Mouse (Mus musculus): ENCODE measurements at regions not wholly inside any gene's neighbourhood (a gene's known extent, or its start where the extent isn't known, plus 50 kb on each side); places are given as distances from the start of the nearest gene placed in this dataset.
"Not testable (repeated sequence)": the region's sequence is repeated elsewhere in the genome, so short reads cannot be mapped to it uniquely, and the experiment has no call there.

- no peak for DNase-seq
These were observed 1878.9 kb upstream of the Flrt2 start for GRCm38 (mm10) chr12:93812963-93813733.

GRCm38 (mm10) chr12:93850944-93851520, 1841.0 kb upstream of the Flrt2 start:
- DNase-seq: no peak

GRCm38 (mm10) chr12:93851660-93852059, 1840.4 kb upstream of the Flrt2 start:
- DNase-seq: no peak

- no peak for DNase-seq
These were observed 1806.1 kb upstream of the Flrt2 start for GRCm38 (mm10) chr12:93885946-93886345.

GRCm38 (mm10) chr12:93890109-93890508, 1801.9 kb upstream of the Flrt2 start:
- DNase-seq: no peak

- DNase-seq: not testable (repeated sequence)
These were observed 1763.3 kb upstream of the Flrt2 start for GRCm38 (mm10) chr12:93928541-93929238.

GRCm38 (mm10) chr12:93929239-93929563, 1762.8 kb upstream of the Flrt2 start:
- DNase-seq: not testable (repeated sequence)

GRCm38 (mm10) chr12:93930242-93930641, 1761.8 kb upstream of the Flrt2 start:
- DNase-seq: not testable (repeated sequence)

- no peak for DNase-seq
These were observed 1731.2 kb upstream of the Flrt2 start for GRCm38 (mm10) chr12:93960869-93961268.

- no peak for DNase-seq
These were observed 1710.7 kb upstream of the Flrt2 start for GRCm38 (mm10) chr12:93981307-93981706.

- DNase-seq: no peak
These were observed 1700.5 kb upstream of the Flrt2 start for GRCm38 (mm10) chr12:93991531-93991930.

GRCm38 (mm10) chr12:93993875-93994274, 1698.2 kb upstream of the Flrt2 start:
- DNase-seq: no peak

GRCm38 (mm10) chr12:94015946-94016345, 1676.1 kb upstream of the Flrt2 start:
- DNase-seq: no peak

- no peak for DNase-seq
These were observed 1660.7 kb upstream of the Flrt2 start for GRCm38 (mm10) chr12:94031364-94031763.

- DNase-seq: no peak
These were observed 1644.1 kb upstream of the Flrt2 start for GRCm38 (mm10) chr12:94047972-94048371.

GRCm38 (mm10) chr12:94057767-94058166, 1634.3 kb upstream of the Flrt2 start:
- DNase-seq: no peak

- DNase-seq: no peak
These were observed 1632.4 kb upstream of the Flrt2 start for GRCm38 (mm10) chr12:94059641-94060040.

GRCm38 (mm10) chr12:94060336-94060735, 1631.7 kb upstream of the Flrt2 start:
- DNase-seq: no peak

- peak; percentile 30 for DNase-seq
These were observed 1625.4 kb upstream of the Flrt2 start for GRCm38 (mm10) chr12:94066444-94067152.

- no peak for DNase-seq
These were observed 1621.0 kb upstream of the Flrt2 start for GRCm38 (mm10) chr12:94070940-94071505.

GRCm38 (mm10) chr12:94105582-94106162, 1586.4 kb upstream of the Flrt2 start:
- no peak for DNase-seq

GRCm38 (mm10) chr12:94150143-94150542, 1541.9 kb upstream of the Flrt2 start:
- no peak for DNase-seq
